Mouse (Mus musculus): Measurements from ENCODE around the gene Nxph3. TPM values are rescaled to one million over a fixed set of nuclear protein-coding genes. Genes with fewer than 3 reads are reported as not detected.
"Not testable (repeated sequence)": the region's sequence is repeated elsewhere in the genome, so short reads cannot be mapped to it uniquely, and the experiment has no call there.

The Nxph3 gene
- polyA plus RNA-seq, 1 experiment, result 30.2 TPM

- H3K27ac ChIP-seq (ENCODE audit: insufficient read depth, low read length), result no peak overlapping the region
- H3K4me1 ChIP-seq (ENCODE audit: control insufficient read depth, insufficient read depth, low read length), result peaks cover 2% of the 10 kb centered on the region; the same call in 1 of the 2 replicates
- TF ChIP-seq POLR2A (IDR thresholded peaks at IDR 0.05; ENCODE audit: extremely low read depth, insufficient read depth, low read length) (no peak), CTCF (IDR thresholded peaks at IDR 0.05; ENCODE audit: extremely low read depth, insufficient read depth, low read length) (no peak)
- H3K4me3 ChIP-seq (ENCODE audit: insufficient read depth, low read length), result no peak overlapping the region
Measured at GRCm38 (mm10) chr11:95510631-95511030, 3.7 kb downstream of the Nxph3 start.

DNA sequence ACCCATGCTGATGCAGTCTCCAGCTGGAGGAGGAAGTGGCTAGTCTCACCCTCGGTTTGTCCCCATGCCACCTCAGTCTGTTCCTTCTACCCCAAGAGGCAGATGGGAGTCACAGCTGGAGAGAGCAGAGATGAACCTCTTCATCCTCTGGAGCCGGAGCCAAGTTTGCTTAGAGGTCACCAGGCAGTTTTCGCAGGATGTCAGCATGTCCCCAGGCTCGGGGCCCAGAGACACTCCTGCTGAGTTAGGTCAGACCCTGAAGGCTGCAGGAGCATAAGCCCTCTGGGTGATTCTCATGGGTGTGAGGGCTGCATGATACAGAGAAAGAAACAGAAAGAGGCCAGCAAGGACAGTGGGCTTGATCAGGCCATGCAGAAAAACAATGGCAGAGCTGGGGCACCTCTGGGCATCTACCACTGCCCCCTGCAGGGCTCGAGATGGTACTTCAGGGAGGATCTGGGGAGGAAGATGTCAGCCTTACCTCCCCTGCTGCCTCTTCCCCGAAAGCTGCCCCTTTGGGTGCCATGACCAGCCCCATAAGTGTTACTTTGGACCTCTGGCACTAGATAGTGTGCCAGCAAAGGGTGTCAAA, 5.1 kb downstream of the Nxph3 start:
- no peak overlapping the region for H3K27ac ChIP-seq (ENCODE audit: insufficient read depth, low read length)
- peaks cover 2% of the 10 kb centered on the region; the same call in 1 of the 2 replicates for H3K4me1 ChIP-seq (ENCODE audit: control insufficient read depth, insufficient read depth, low read length)
- no peak overlapping the region for H3K4me3 ChIP-seq (ENCODE audit: insufficient read depth, low read length)
- TF ChIP-seq POLR2A (IDR thresholded peaks at IDR 0.05; ENCODE audit: extremely low read depth, insufficient read depth, low read length) (no peak), CTCF (IDR thresholded peaks at IDR 0.05; ENCODE audit: extremely low read depth, insufficient read depth, low read length) (peak; percentile 48)

GRCm38 (mm10) chr11:95508211-95508926, 6.0 kb downstream of the Nxph3 start:
- Histone ChIP-seq H3K4me3 (ENCODE audit: insufficient read depth, low read length) (no peak overlapping the region), H3K27ac (ENCODE audit: insufficient read depth, low read length) (no peak overlapping the region), H3K4me1 (ENCODE audit: control insufficient read depth, insufficient read depth, low read length) (peaks cover 2% of the 10 kb centered on the region; the same call in 1 of the 2 replicates)
- TF ChIP-seq POLR2A (IDR thresholded peaks at IDR 0.05; ENCODE audit: extremely low read depth, insufficient read depth, low read length) (no peak), CTCF (IDR thresholded peaks at IDR 0.05; ENCODE audit: extremely low read depth, insufficient read depth, low read length) (no peak)

GRCm38 (mm10) chr11:95507785-95508184, 6.6 kb downstream of the Nxph3 start:
- TF ChIP-seq CTCF (IDR thresholded peaks at IDR 0.05; ENCODE audit: extremely low read depth, insufficient read depth, low read length) (no peak), POLR2A (IDR thresholded peaks at IDR 0.05; ENCODE audit: extremely low read depth, insufficient read depth, low read length) (no peak)
- Histone ChIP-seq H3K27ac (ENCODE audit: insufficient read depth, low read length) (no peak overlapping the region), H3K4me3 (ENCODE audit: insufficient read depth, low read length) (no peak overlapping the region), H3K4me1 (ENCODE audit: control insufficient read depth, insufficient read depth, low read length) (peaks cover 2% of the 10 kb centered on the region; the same call in 1 of the 2 replicates)

GRCm38 (mm10) chr11:95507041-95507716, 7.2 kb downstream of the Nxph3 start:
- H3K4me3 ChIP-seq (ENCODE audit: insufficient read depth, low read length), result no peak overlapping the region
- H3K4me1 ChIP-seq (ENCODE audit: control insufficient read depth, insufficient read depth, low read length), result peaks cover 2% of the 10 kb centered on the region; the same call in 1 of the 2 replicates
- H3K27ac ChIP-seq (ENCODE audit: insufficient read depth, low read length), result no peak overlapping the region
- TF ChIP-seq POLR2A (IDR thresholded peaks at IDR 0.05; ENCODE audit: extremely low read depth, insufficient read depth, low read length) (no peak), CTCF (IDR thresholded peaks at IDR 0.05; ENCODE audit: extremely low read depth, insufficient read depth, low read length) (peak; percentile 40)

GRCm38 (mm10) chr11:95504271-95504731, 10.1 kb downstream of the Nxph3 start:
- H3K27ac ChIP-seq (ENCODE audit: insufficient read depth, low read length), result no peak overlapping the region
- no peak for TF ChIP-seq CTCF (IDR thresholded peaks at IDR 0.05; ENCODE audit: extremely low read depth, insufficient read depth, low read length)
- TF ChIP-seq POLR2A (IDR thresholded peaks at IDR 0.05; ENCODE audit: extremely low read depth, insufficient read depth, low read length), result no peak
- peaks cover 9% of the 10 kb centered on the region; the same call in 1 of the 2 replicates for H3K4me1 ChIP-seq (ENCODE audit: control insufficient read depth, insufficient read depth, low read length)
- H3K4me3 ChIP-seq (ENCODE audit: insufficient read depth, low read length), result no peak overlapping the region

DNA sequence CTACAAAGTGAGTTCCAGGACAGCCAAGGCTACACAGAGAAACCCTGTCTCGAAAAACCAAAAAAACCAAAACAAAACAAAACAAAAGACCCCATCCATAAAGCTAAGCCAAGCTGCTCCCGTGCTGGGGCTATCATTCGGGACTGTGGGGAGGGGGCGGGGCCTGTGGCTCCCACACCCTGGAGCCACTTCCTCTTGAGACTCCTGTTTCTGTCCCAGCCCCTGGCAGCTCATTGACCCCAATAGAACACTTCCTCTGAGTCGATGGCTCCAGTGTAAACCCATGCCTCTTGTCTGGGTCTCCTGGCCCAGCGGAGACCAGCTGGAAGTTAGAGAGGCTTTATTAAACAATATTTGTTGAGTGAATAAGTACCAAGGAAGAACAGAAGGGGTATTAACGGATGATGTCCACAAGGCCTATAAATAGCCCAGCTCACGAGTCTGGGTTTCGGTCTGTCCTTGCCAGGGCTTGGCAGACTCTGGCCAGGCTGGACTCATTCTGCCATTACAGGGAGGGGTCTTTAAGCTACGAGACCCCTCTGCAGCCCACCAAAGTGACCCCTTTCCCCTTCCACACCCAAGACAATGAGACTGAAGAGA, 10.7 kb downstream of the Nxph3 start:
- Histone ChIP-seq H3K27ac (ENCODE audit: insufficient read depth, low read length) (no peak overlapping the region), H3K4me3 (ENCODE audit: insufficient read depth, low read length) (no peak overlapping the region)
- no peak for TF ChIP-seq CTCF (IDR thresholded peaks at IDR 0.05; ENCODE audit: extremely low read depth, insufficient read depth, low read length)
- no peak for TF ChIP-seq POLR2A (IDR thresholded peaks at IDR 0.05; ENCODE audit: extremely low read depth, insufficient read depth, low read length)

DNA sequence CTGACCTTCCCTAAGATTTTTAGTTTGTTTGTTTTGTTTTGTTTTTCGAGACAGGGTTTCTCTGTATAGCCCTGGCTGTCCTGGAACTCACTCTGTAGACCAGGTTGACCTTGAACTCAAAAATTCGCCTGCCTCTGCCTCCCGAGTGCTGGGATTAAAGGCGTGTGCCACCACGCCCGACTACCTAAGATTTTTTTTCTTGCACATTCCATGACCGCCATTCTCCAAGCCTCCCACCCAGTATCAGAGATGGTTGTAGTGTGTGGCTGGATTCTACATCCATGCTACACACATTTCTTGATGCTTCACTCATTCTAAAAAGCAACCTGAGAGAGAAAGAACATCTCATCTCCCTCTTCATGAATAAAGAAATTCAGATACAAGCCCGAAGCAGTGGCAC, 12.5 kb downstream of the Nxph3 start:
- H3K27ac ChIP-seq (ENCODE audit: insufficient read depth, low read length); H3K4me3 ChIP-seq (ENCODE audit: insufficient read depth, low read length); H3K4me1 ChIP-seq (ENCODE audit: control insufficient read depth, insufficient read depth, low read length): not testable (repeated sequence)

More for the DNA sequence above, 10.7 kb downstream of the Nxph3 start:
- peaks cover 9% of the 10 kb centered on the region; the same call in 1 of the 2 replicates for H3K4me1 ChIP-seq (ENCODE audit: control insufficient read depth, insufficient read depth, low read length)

GRCm38 (mm10) chr11:95500836-95501235, 13.5 kb downstream of the Nxph3 start:
- TF ChIP-seq POLR2A (IDR thresholded peaks at IDR 0.05; ENCODE audit: extremely low read depth, insufficient read depth, low read length), result no peak
- TF ChIP-seq CTCF (IDR thresholded peaks at IDR 0.05; ENCODE audit: extremely low read depth, insufficient read depth, low read length), result no peak
- H3K4me3 ChIP-seq (ENCODE audit: insufficient read depth, low read length), result no peak overlapping the region
- H3K4me1 ChIP-seq (ENCODE audit: control insufficient read depth, insufficient read depth, low read length), result peaks cover 7% of the 10 kb centered on the region; the same call in 1 of the 2 replicates
- no peak overlapping the region for H3K27ac ChIP-seq (ENCODE audit: insufficient read depth, low read length)
